Mouse (Mus musculus) bone marrow, adult 2 months (tissue): Measurements from ENCODE around the gene Pcolce2.

Experiments used
- CTCF ChIP-seq: fragments of 200-500 bp; IDR thresholded peaks from 2 replicates; pipeline ENCODE4 v1.5.1; 2011; ENCODE audit warnings: low read length, control low read depth; ENCODE audit not compliant: control insufficient read depth, insufficient read depth
- POLR2A ChIP-seq: fragments of 200-500 bp; IDR thresholded peaks from 2 replicates; pipeline ENCODE4 v1.6.1; 2011; ENCODE audit warnings: low read depth, mild to moderate bottlenecking, control low read depth, low read length, borderline replicate concordance; ENCODE audit not compliant: control insufficient read depth

- TF ChIP-seq CTCF (no peak), POLR2A (no peak)
These were observed at the start of gene Pcolce2 for GRCm38 (mm10) chr9:95637271-95638181.
